Mouse (Mus musculus) natural killer cell, adult 2 months (primary cell): ENCODE measurements around the gene Synj2bp.
"Not testable (repeated sequence)": the region's sequence is repeated elsewhere in the genome, so short reads cannot be mapped to it uniquely, and the experiment has no call there.

ENCODE experiments used
- DNase-seq, 2 experiments: peaks; one replicate each; pipeline ENCODE4 v3.0.0; 2022; ENCODE audit warnings: low spot score in 2 of 2

Gene Synj2bp

GRCm38 (mm10) chr12:81532316-81533028 lies at the start of gene Synj2bp, which contains the start of gene Gm20498:
Gene Synj2bp (minus strand): TSS chr12:81532911.
Gene Gm20498 (minus strand): TSS chr12:81532905.
- peak; percentile 76 to 77 for DNase-seq

GRCm38 (mm10) chr12:81568374-81568773 lies 35.7 kb upstream of the Synj2bp start, which contains the start of gene Adam21:
Gene Adam21 (minus strand): TSS chr12:81568474.
- no peak for DNase-seq

GRCm38 (mm10) chr12:81567931-81568330 lies 35.2 kb upstream of the Synj2bp start:
- no peak for DNase-seq

GRCm38 (mm10) chr12:81564173-81564572 lies 31.5 kb upstream of the Synj2bp start:
- DNase-seq = no peak

GRCm38 (mm10) chr12:81549286-81549685 lies 16.6 kb upstream of the Synj2bp start:
- no peak for DNase-seq

- DNase-seq = no peak
Observed at GRCm38 (mm10) chr12:81547163-81547562, 14.5 kb upstream of the Synj2bp start.

GRCm38 (mm10) chr12:81533029-81533419 lies 313 bp upstream of the Synj2bp start:
- no peak for DNase-seq

- not testable (repeated sequence) for DNase-seq
Observed at GRCm38 (mm10) chr12:81530587-81530986, 2.1 kb downstream of the Synj2bp start.

GRCm38 (mm10) chr12:81496906-81497305 lies 35.8 kb downstream of the Synj2bp start:
- DNase-seq = not testable (repeated sequence)

- DNase-seq = no peak
Observed at GRCm38 (mm10) chr12:81490491-81490890, 42.2 kb downstream of the Synj2bp start.

- no peak for DNase-seq
Observed at GRCm38 (mm10) chr12:81485311-81485710, 47.4 kb downstream of the Synj2bp start.

GRCm38 (mm10) chr12:81484727-81485191 lies 48.0 kb downstream of the Synj2bp start, which contains the start of gene Cox16:
Gene Cox16 (minus strand): TSS chr12:81485127.
- DNase-seq = peak; percentile 77 to 81

- DNase-seq = no peak
Observed at GRCm38 (mm10) chr12:81484212-81484611, 48.5 kb downstream of the Synj2bp start.

- DNase-seq = no peak
Observed at GRCm38 (mm10) chr12:81483656-81484055, 49.1 kb downstream of the Synj2bp start.

GRCm38 (mm10) chr12:81459051-81459450 lies 73.7 kb downstream of the Synj2bp start:
- DNase-seq = not testable (repeated sequence)
